Mouse (Mus musculus): ENCODE data around the gene Dnaja3.

- TF ChIP-seq CEBPB (IDR thresholded peaks at IDR 0.05; ENCODE audit: low read depth) (no peak), CTCF (IDR thresholded peaks at IDR 0.05; ENCODE audit: control insufficient read depth, insufficient read depth, insufficient read length) (no peak), USF1 (IDR thresholded peaks at IDR 0.05; ENCODE audit: low read depth) (no peak)
These were observed 10.8 kb upstream of the Dnaja3 start for GRCm38 (mm10) chr16:4628898-4629419.

Data from C2C12 (cell line).